Mouse (Mus musculus): Measurements from ENCODE around the gene Trp53bp1. TPM values are rescaled to one million over a fixed set of nuclear protein-coding genes. Genes with fewer than 3 reads are reported as not detected.

The Trp53bp1 gene
- polyA plus RNA-seq, 1 experiment = 13.3 TPM

DNA sequence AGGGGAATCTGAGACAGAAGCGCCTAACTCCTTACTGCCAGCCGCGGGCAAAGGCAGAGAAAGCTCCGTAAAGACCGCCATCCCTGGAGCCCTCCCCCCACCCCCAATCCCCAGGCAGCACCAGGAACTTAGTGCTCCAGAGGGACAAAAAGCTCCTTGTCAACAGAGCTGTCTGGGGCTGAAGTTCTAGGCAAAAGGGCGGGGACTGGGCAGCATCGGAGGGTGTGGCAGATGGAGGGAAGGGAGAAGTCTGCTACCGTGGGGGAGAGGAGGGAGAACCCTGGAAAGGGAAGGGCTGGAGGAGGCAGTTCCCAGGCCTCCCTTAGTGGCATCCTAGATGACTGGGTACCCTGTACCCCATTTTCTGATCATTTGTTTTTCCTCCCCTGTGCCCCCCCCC, 26.9 kb upstream of the Trp53bp1 start:
- no peak overlapping the region for H3ac ChIP-seq (ENCODE audit: control insufficient read depth, insufficient read length, low read depth)
- no peaks in the 10 kb centered on the region for H3K27me3 ChIP-seq (ENCODE audit: control insufficient read depth, insufficient read depth, insufficient read length)
- no peak overlapping the region for H3K4me3 ChIP-seq (ENCODE audit: insufficient read depth, poor library complexity, severe bottlenecking)

GRCm38 (mm10) chr2:121297701-121298100, 26.5 kb upstream of the Trp53bp1 start:
- Histone ChIP-seq H3K36me3 (ENCODE audit: control insufficient read depth, insufficient read depth) (peaks cover 43% of the 10 kb centered on the region), H3K79me2 (ENCODE audit: control insufficient read depth, insufficient read depth) (no peaks in the 10 kb centered on the region), H3ac (ENCODE audit: control insufficient read depth, insufficient read length, low read depth) (no peak overlapping the region), H3K4me3 (ENCODE audit: insufficient read depth, poor library complexity, severe bottlenecking) (no peak overlapping the region), H3K27me3 (ENCODE audit: control insufficient read depth, insufficient read depth, insufficient read length) (no peaks in the 10 kb centered on the region), H3K79me3 (ENCODE audit: low read depth) (no peaks in the 10 kb centered on the region)
- TF ChIP-seq MAX (IDR thresholded peaks at IDR 0.05) (no peak), CEBPB (IDR thresholded peaks at IDR 0.05; ENCODE audit: low read depth) (no peak), MYOG (IDR thresholded peaks at IDR 0.05; ENCODE audit: control insufficient read depth, extremely low read depth, insufficient read length) (no peak), FOSL1 (IDR thresholded peaks at IDR 0.05; ENCODE audit: insufficient read depth, low read length, poor library complexity, severe bottlenecking) (no peak), MYOD1 (IDR thresholded peaks at IDR 0.05; ENCODE audit: control insufficient read depth, insufficient read length, low read depth) (no peak)

More for the DNA sequence above, 26.9 kb upstream of the Trp53bp1 start:
- peaks cover 47% of the 10 kb centered on the region for H3K36me3 ChIP-seq (ENCODE audit: control insufficient read depth, insufficient read depth)
- TF ChIP-seq CEBPB (IDR thresholded peaks at IDR 0.05; ENCODE audit: low read depth) (no peak), MYOD1 (IDR thresholded peaks at IDR 0.05; ENCODE audit: control insufficient read depth, insufficient read length, low read depth) (no peak), USF1 (IDR thresholded peaks at IDR 0.05; ENCODE audit: low read depth) (no peak), FOSL1 (IDR thresholded peaks at IDR 0.05; ENCODE audit: insufficient read depth, low read length, poor library complexity, severe bottlenecking) (no peak), MAX (IDR thresholded peaks at IDR 0.05) (no peak), MYOG (IDR thresholded peaks at IDR 0.05; ENCODE audit: control insufficient read depth, extremely low read depth, insufficient read length) (no peak), CTCF (IDR thresholded peaks at IDR 0.05; ENCODE audit: control insufficient read depth, insufficient read depth, insufficient read length) (no peak)
- no peaks in the 10 kb centered on the region for H3K79me3 ChIP-seq (ENCODE audit: low read depth)
- no peaks in the 10 kb centered on the region for H3K79me2 ChIP-seq (ENCODE audit: control insufficient read depth, insufficient read depth)

GRCm38 (mm10) chr2:121296754-121297231, 25.6 kb upstream of the Trp53bp1 start:
- no peaks in the 10 kb centered on the region for H3K27me3 ChIP-seq (ENCODE audit: control insufficient read depth, insufficient read depth, insufficient read length)
- H3K79me3 ChIP-seq (ENCODE audit: low read depth) = no peaks in the 10 kb centered on the region
- peaks cover 34% of the 10 kb centered on the region for H3K36me3 ChIP-seq (ENCODE audit: control insufficient read depth, insufficient read depth)
- H3ac ChIP-seq (ENCODE audit: control insufficient read depth, insufficient read length, low read depth) = peak overlapping the region; percentile 15
- no peak overlapping the region for H3K4me3 ChIP-seq (ENCODE audit: insufficient read depth, poor library complexity, severe bottlenecking)
- no peaks in the 10 kb centered on the region for H3K79me2 ChIP-seq (ENCODE audit: control insufficient read depth, insufficient read depth)
- TF ChIP-seq FOSL1 (IDR thresholded peaks at IDR 0.05; ENCODE audit: insufficient read depth, low read length, poor library complexity, severe bottlenecking) (no peak), CTCF (IDR thresholded peaks at IDR 0.05; ENCODE audit: control insufficient read depth, insufficient read depth, insufficient read length) (no peak), USF1 (IDR thresholded peaks at IDR 0.05; ENCODE audit: low read depth) (no peak), MAX (IDR thresholded peaks at IDR 0.05) (no peak), MYOD1 (IDR thresholded peaks at IDR 0.05; ENCODE audit: control insufficient read depth, insufficient read length, low read depth) (no peak), MYOG (IDR thresholded peaks at IDR 0.05; ENCODE audit: control insufficient read depth, extremely low read depth, insufficient read length) (no peak), CEBPB (IDR thresholded peaks at IDR 0.05; ENCODE audit: low read depth) (no peak)

GRCm38 (mm10) chr2:121295608-121296571, 24.7 kb upstream of the Trp53bp1 start:
- H3K27me3 ChIP-seq (ENCODE audit: control insufficient read depth, insufficient read depth, insufficient read length) = no peaks in the 10 kb centered on the region
- peaks cover 25% of the 10 kb centered on the region for H3K36me3 ChIP-seq (ENCODE audit: control insufficient read depth, insufficient read depth)
- peak overlapping the region; percentile 21 for H3ac ChIP-seq (ENCODE audit: control insufficient read depth, insufficient read length, low read depth)
- no peaks in the 10 kb centered on the region for H3K79me2 ChIP-seq (ENCODE audit: control insufficient read depth, insufficient read depth)
- no peak for TF ChIP-seq MYOG (IDR thresholded peaks at IDR 0.05; ENCODE audit: control insufficient read depth, extremely low read depth, insufficient read length)
- TF ChIP-seq MYOD1 (IDR thresholded peaks at IDR 0.05; ENCODE audit: control insufficient read depth, insufficient read length, low read depth) = no peak
- no peak for TF ChIP-seq CTCF (IDR thresholded peaks at IDR 0.05; ENCODE audit: control insufficient read depth, insufficient read depth, insufficient read length)
- no peak for TF ChIP-seq MAX (IDR thresholded peaks at IDR 0.05)
- TF ChIP-seq CEBPB (IDR thresholded peaks at IDR 0.05; ENCODE audit: low read depth) = no peak
- TF ChIP-seq USF1 (IDR thresholded peaks at IDR 0.05; ENCODE audit: low read depth) = no peak
- TF ChIP-seq FOSL1 (IDR thresholded peaks at IDR 0.05; ENCODE audit: insufficient read depth, low read length, poor library complexity, severe bottlenecking) = no peak
- no peaks in the 10 kb centered on the region for H3K79me3 ChIP-seq (ENCODE audit: low read depth)
- peak overlapping the region; percentile 46 for H3K4me3 ChIP-seq (ENCODE audit: insufficient read depth, poor library complexity, severe bottlenecking)

GRCm38 (mm10) chr2:121294753-121295607, 23.8 kb upstream of the Trp53bp1 start:
- Histone ChIP-seq H3K36me3 (ENCODE audit: control insufficient read depth, insufficient read depth) (peaks cover 18% of the 10 kb centered on the region), H3K27me3 (ENCODE audit: control insufficient read depth, insufficient read depth, insufficient read length) (no peaks in the 10 kb centered on the region)
- TF ChIP-seq MAX (IDR thresholded peaks at IDR 0.05) = no peak
- no peak for TF ChIP-seq USF1 (IDR thresholded peaks at IDR 0.05; ENCODE audit: low read depth)
- no peak for TF ChIP-seq FOSL1 (IDR thresholded peaks at IDR 0.05; ENCODE audit: insufficient read depth, low read length, poor library complexity, severe bottlenecking)
- TF ChIP-seq CEBPB (IDR thresholded peaks at IDR 0.05; ENCODE audit: low read depth) = no peak
- no peak for TF ChIP-seq CTCF (IDR thresholded peaks at IDR 0.05; ENCODE audit: control insufficient read depth, insufficient read depth, insufficient read length)
- TF ChIP-seq MYOG (IDR thresholded peaks at IDR 0.05; ENCODE audit: control insufficient read depth, extremely low read depth, insufficient read length) = no peak
- no peak for TF ChIP-seq MYOD1 (IDR thresholded peaks at IDR 0.05; ENCODE audit: control insufficient read depth, insufficient read length, low read depth)

More at GRCm38 (mm10) chr2:121294753-121295607, 23.8 kb upstream of the Trp53bp1 start:
- Histone ChIP-seq H3ac (ENCODE audit: control insufficient read depth, insufficient read length, low read depth) (peak overlapping the region; percentile 68), H3K79me2 (ENCODE audit: control insufficient read depth, insufficient read depth) (no peaks in the 10 kb centered on the region), H3K4me3 (ENCODE audit: insufficient read depth, poor library complexity, severe bottlenecking) (peak overlapping the region; percentile 46), H3K79me3 (ENCODE audit: low read depth) (no peaks in the 10 kb centered on the region)

Measured in C2C12 (cell line).